Mouse (Mus musculus) ovary, postnatal 36 days (tissue): ENCODE measurements around the gene Cklf.
"Not testable (repeated sequence)": the region's sequence is repeated elsewhere in the genome, so short reads cannot be mapped to it uniquely, and the experiment has no call there.

ENCODE experiments used
- DNase-seq: peaks from one replicate; pipeline ENCODE4 v3.0.0; 2022; ENCODE audit warnings: low spot score, mixed read lengths

The Cklf gene

DNA sequence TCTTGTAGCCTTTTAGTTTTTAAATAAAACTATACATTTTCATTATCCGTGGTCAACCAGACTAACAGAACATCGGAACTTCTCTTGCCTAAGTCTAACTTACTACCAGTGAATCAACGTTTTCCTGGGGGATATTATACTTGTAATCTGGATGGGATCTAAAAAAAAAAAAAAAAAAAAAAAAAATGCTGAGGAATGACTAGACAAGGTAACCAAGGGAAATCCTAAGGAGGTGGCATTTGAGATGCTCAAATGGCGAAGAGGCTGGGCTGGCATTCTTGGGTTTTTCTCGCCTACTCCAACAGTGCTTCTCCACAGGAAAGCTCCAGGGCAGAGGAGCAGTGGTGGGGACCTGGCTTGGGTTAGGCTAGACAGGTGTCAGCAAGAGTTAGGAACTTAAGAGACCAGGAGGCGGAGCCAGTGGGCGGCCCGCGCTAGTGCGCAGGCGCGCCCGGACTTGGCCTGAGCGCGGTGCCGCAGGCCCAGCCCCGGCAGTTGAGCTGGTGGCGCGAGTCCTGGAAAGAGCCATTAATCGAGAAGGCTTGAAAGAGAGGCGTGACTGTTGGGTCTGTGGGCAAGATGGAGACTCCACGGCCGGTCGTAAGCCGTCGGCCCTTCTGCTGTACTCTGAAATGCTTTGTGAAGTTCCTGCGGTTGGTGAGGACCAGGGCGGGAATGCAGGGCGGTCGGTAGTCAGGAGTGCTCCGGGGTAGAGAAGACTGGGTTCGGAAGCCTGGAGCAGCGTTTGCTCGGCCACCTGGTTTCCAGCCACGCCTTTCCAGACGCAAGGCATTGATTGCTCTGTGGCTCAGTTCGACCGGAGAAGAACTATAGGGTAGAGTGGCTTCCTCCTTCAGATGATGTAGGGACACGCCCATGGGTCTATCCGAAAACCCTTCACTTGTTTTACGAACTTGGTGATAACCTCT, at the start of gene Cklf:
TSS of gene Cklf (plus strand) at position 423 of the 929 bp plus-strand sequence.
- DNase-seq = peak; percentile 86

DNA sequence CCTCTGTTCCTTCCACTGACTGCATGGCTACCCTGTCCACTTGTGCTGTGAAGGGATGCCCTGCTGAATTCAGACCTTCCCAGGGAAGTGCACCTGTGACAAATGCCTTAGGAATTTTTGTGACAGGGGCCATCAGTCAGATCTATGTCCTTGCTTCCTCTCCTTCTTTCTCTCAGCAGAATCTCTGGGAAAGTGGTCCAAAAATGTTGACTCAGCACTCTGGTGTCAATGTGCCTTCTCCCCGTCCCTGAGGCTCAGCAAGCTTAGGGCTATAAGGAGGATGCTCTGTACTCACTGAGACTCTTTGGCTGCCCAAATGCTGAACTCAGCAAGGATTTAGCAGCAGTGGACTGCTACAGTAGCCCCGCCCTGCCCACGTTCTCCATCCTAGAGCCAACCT, 49.0 kb upstream of the Cklf start:
- no peak for DNase-seq

DNA sequence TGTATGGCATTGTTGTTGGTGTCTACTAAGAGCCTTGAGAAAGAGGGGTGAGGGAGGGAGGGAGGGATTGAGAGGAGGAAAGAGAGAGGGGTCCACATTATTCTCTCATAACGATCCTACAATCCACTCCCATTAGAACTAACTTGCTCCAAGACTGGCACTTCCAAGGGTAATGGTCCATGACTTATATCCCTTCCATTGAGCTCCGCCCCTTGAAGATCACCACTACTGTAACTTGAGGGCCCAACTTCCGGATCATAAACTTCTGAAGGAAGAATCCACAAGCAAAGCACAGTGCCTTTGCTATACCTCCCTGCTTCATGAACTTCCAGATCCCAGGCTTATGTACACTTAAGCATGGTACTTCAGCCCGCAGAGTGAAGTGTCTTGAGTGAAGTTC, 48.3 kb upstream of the Cklf start:
- DNase-seq = no peak

DNA sequence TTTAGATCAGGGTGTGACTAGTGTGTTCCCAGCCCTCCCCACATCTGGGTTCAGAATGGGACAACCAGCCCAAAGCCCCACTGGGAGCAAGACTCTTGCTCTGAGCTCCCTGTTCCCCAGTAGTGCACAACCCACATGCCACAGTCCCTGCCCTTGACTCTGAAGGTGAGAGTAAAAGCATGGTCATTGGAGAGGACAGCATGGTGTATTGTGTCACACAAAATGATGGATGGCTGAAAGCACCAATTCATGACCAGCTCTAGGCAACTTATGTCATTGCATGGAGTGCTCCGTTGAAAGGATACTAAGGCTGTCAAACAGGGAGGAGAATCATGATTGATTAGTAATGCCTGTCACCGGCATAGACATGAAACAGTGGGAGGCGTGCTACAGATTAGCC, 45.4 kb upstream of the Cklf start:
- DNase-seq = no peak

DNA sequence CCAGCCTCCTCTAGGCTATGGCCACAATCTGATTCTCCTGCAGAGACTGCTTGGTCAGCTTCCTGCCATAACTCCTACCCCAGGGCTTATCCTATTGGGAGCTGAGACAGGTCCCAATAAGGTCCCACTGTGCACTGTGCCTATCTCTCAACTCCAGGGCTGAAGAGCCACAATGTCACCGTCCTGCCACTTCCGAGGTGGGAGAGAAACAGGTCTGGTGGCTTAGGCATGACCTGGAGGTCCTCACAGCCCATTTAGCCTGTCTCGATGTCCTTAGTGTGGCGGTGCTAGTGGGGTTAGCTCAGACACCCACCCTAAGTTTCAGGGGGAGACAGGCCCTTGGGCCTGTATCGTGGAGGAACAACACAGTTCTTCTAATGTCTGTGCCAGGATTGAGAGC, 33.1 kb upstream of the Cklf start:
- no peak for DNase-seq

DNA sequence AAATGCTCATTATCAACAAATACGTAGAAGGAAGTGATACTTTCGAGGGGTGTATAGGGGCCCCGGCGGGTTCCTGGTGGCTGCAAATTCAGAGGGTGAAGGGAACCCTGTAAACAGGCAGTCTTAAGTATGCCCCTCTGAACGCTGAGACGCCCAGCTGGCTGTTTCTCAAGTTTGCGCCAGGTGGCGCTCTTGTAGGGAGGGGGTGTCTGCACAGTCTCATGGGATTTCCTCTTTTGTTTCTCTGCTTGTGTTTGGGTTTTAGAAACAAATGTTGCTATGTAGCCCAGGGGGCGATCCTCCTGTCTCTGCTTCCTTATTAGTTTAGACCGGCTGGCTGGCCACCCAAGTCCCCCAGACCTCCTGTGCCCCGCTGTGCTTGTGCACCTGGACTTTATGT, 31.6 kb upstream of the Cklf start:
- peak; percentile 63 for DNase-seq

DNA sequence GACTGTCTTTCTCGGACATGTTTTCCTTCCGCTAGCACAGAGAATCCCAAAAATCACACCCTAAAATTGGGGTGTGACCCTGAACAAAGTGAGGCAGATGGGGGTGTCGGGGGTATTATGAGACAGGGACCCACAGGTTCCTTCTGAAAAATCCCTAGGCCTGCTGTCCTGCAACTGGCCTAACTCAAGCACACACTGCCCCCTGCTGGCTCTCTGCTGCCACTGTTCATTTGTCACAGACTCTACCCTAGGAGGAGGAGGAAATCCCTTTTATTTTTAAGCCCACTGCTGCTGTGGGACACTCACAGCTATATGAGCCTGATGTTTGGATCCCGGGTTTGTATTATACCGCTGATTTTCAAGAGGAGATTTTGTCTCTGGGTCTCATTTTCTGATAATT, 30.9 kb upstream of the Cklf start:
- peak; percentile 75 for DNase-seq

DNA sequence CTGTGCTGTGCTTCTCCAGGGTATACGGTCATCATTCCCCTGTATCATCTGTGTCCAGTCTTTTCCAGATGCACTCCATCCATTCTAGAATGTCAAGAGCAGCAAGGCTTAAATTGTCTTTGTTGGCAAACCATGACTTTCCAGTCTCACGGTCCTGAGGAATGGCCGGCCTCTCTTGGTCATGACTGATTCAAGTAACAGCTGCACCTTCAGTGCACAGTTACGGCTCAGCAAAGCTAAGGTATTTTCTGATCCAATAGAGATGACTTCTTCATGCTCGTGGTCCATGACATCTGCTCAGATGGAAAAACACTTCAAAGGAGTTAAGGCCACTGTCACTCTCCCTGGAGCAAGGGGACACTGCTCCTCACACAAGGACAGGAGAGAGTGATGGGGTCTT, 23.6 kb upstream of the Cklf start:
- no peak for DNase-seq

DNA sequence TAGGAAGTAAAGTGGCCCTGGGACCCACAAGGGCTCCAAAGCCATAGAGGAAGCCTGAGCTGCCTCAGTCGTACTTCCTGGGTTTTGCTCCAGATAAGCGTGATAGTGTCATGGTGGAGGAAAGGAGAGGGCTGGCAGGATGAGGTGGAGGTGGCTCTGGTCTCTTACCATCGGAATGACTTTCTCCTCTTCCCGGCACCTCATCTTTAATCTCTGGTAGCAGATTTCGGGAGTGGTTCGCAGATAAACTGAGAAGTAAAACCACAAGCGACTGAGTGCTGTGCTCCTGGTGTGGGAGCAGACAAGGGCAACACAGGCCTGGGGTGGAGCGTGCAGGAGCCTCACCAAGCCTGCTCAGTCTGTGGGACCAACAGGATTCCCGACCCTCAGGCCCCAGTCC, 20.3 kb upstream of the Cklf start:
- no peak for DNase-seq

DNA sequence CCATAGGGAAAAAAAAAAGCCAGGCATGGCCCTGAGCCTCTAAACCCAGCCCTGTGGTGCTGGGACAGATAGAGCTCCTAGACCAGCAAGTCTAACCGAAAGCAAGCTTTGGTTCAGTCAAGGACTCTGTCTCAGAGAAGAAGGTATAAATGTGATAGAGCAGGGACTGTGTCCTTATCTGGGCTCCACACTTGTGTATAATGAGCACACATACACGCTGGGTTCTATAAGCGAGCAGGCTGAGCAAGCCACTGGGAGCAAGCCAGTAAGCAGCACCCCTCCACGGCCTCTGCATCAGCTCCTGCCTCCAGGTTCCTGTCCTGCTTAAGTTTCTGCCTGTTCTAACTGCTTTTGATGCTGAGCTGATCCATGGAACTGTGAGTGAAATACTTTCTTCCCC, 18.6 kb upstream of the Cklf start:
- peak; percentile 1 for DNase-seq

DNA sequence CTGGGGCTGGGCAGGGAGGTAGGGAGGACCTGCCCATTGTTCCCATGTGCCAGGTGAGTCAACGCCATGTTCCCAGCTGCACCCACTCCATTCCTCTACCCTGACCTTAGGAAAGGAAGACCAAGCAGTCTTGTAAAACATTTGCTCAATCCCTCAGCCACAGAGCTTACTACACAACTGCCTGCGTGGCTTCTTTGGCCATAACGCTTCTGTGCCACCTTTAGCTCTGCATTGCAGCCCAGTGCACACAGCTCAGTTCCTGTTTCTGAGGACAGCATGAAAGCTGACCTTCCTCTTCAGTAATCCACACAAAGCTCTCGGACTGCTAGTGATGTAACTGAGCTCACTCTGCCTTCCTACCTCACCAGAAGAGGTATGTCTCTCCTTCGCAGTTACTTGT, 17.7 kb upstream of the Cklf start:
- peak; percentile 1 for DNase-seq

DNA sequence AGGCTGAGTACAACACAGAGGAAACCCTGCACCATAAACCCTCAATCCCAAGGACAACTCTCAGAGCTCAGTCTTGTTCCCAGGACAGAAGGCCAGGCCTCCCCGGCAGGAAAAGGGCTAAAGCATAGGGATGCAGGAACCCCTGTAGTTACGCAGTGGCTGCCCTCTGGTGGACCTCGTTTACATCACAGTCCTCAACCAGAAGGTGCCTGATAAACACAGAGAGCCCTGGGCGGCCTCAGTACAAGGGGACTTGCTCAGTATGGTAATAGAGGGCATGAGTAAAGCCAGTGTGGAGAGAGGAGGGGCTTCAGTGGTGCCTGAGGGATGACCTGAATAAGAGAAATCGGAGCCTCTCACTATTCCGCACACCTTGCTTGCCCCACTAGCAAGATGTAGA, 16.1 kb upstream of the Cklf start:
- peak; percentile 21 for DNase-seq

DNA sequence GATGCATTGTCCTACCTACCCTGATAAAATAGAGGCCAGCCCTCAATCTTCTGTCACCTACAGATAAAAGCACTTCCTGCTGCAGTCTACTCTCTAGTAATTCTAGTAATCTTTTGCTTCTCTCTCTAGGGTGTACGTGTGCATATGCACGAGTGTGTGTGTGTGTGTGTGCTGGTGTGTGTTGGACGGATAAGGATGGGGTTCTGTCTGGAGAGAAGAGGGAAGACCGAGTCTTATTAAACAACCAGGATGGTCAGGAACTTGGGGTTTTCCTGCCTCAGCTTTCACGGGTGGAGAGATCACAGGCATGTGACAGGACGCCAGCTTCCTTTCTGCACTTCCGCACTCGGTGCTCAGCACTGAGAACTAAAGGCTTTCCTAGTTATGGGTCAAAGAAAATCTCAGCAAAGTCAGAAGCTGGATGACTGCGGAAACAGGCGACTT, 11.2 kb upstream of the Cklf start:
- no peak for DNase-seq

DNA sequence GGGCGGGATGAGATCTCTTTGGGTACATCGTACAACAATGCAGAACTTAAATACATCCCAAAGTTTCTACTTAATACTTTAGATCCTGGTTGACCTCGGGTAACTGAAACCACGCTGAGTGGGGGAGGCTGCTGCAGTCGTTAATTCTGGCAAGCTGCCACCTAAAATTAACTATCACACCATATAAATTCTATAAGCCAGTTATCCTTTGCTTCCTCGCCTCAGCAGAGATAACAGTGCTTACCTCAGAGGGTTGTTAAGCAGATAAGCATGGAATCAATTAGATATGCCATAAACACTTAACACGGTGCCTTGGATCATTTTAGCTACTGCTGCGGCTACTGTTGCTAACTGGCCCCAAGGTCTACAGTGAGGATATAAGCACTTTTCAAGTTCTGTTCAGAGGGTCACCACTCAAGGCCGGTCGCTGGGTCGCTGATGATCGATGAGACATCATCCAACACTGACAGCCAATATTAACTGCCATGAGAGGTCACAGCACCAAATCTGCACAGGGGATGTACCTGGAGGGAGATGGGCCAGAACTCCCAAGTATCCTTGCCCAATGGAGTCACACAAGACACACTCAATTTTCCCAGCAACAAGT, 8.5 kb upstream of the Cklf start:
- no peak for DNase-seq

DNA sequence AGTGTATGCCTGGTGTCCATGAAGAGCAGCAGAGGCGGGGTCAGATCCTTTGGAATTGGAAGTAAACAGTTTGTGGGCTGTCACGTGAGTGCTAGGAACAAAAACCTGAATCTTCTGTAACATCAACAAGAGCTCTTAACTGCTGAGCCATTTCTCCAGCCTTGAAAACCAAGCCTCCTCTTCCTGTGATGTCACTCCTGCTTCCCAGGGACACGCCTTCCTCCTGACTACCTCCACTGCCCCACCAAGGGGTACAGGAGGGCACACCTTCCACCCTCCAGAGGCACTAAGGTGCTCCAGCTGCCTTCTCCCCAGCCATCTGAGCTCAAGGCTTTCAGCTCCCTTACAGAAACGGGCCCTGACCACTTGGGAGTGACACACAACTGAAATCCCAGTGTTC, 4.0 kb upstream of the Cklf start:
- no peak for DNase-seq

DNA sequence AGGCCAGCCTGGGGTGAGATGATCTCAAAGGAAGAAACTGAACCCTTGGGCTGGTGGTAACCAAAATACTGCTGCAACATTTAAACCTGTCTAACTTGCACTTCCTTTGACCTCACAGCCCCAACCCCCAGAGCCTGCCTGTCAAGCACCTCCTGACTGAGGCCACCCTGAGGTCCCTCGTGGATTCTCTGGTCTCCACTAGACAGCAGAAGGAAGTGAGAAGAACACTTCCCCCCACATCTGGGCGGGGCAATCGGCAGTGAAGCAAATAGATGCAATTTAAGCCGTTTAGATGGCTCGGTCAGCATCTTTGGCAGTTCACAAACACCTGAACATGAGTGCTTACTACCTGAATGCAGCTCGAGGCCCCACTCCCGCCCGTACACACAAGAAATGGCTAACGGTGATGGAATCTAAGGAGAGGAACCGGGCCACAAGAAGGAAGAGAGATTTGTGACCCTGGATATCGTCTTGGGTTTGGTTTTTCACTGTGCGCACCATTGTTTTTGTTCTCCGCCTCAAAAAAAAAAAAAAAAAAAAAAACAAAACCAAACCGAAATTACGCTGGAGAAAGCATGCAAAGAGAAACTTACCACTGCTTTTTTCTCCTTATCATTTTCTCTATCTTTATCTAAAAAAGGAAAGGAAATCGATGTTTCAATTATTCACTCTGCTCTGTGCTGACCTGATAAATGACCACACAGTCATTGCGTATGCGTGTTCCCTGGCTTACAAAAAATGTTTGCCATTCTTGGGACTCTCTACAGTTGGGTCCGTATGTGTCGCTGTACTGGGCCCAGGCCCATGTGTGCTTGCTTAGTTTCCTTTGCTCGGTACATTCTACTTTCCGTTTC, 3.4 kb upstream of the Cklf start:
- DNase-seq = no peak

DNA sequence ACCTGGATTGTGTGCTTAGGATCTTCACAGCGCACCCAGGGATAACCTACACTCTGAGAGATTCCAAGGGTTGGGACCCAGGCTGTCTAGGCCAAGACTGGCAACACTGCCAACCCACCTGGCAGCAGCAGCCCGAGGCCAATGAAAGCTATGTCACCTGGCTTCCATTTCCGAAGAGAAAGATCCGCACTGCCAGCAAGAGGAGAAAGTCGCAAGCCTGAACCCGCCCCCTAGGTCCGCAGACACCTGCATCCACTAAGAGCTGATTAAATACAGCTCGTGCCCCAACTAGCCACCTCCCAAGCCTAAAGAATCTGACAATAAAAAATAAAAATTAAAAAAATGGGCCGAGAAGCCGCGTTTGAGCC, 2.8 kb upstream of the Cklf start:
- DNase-seq = no peak

DNA sequence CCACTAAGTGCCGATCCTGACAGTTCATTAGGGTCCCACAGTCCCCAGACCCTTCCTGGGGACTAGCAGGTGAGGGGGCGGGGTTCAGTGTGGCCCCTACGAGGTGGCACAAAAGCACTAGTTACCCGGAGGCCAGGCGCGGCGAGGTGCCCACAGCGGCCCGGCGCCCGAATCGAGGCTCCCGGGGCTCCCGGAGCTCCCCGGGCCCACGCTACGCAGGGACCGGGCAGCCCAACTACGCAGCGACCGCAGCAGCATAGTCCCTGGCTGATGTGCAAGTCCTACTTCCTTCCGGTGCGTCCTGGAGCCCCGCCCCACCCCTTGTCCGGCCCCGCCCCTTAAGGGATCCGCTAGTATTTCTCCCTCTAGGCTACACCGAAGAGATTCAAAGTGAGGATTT, 2.4 kb upstream of the Cklf start, which contains the start of gene Tk2:
TSS of gene Tk2 (minus strand) at position 283 of the 400 bp plus-strand sequence.
- DNase-seq = peak; percentile 76

DNA sequence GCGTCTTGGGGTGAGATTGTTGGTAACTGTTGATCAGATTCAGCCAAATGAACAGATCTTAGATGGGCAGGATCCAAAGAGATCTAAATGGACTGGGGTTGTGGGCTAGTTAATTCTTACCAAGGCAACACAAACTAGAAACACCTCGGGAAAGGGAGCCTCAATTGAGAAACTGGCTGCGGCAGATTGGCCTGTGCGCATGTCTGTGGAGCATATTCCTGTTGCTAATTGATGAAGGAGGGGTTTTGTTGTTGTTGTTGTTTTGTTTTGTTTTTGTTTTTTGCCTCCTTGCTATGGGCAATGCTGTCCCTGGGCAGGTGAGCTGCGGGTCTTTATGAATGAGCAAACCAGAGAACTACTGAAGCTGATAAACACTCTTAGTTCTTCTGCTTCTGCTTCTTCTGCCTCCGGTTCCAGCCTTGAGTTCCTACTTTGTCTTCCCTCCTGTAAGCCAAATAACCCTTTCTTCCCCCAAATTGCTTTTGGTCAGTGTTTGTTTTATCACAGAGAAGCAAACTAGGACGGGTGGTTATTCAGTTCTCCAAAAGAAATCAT, 1.1 kb upstream of the Cklf start:
- DNase-seq = no peak

DNA sequence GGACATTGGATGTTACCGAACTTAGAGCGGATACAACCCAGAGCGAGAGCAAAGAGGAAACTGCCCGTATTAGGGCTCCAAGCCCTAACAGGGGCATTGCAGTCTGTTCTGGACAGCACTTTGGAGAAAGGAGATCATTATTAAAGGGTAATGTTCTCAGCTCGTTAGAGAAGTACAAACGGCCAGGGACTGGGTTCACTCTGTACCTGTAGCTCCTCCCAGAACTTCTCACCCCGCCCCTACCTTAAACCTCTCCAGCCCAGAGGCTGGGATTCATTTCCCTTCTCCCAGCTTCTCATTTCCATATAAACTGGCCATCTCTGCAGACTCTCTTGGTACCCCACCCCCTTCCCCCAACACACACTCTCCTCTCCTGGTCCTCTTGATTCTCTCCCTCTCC, 800 bp downstream of the Cklf start:
- no peak for DNase-seq

DNA sequence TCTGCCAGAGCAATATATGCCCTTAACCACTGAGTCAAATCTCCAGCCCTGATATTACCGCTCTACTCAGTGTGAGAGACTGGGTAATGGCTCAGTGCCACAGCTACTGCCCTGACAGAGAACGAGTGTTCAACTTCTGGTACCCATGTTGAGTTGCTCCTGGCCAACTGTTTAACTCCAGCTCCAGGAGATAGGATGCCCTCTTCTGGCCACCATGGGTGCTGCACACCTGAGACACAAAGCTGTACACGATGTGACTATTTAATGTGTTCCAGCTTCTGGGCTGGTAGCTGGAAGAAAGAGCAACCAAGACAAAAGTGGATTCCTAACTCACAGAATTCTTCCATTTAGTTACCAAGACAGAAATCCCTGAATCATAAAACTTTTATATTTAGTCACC, 2.4 kb downstream of the Cklf start:
- DNase-seq = no peak

DNA sequence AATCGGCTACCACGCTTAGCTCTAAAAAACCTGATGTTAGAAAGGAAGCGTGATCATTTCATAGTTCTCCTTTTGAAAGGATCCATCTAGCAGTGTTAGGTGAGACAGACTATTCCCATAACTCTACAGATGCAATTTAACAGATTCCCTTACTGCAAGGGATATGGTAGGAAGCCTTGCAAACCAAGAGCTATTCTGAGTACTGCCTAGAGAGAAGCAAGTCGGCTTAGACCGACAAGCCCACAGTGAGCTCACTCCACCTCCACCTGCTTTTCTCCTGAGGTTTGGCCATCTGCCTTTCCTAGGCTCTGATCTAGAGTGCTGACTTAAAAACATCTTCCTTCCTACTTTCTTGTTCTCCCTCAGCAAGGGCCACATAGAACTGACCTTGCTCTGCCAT, 11.1 kb downstream of the Cklf start:
- DNase-seq = not testable (repeated sequence)
